Mouse (Mus musculus) liver, embryonic 12.5 days (tissue): ENCODE results near the gene H2-T23. TPM values are rescaled to one million over a fixed set of nuclear protein-coding genes. Genes with fewer than 3 reads are reported as not detected.

Experiments
- ATAC-seq: fragments of 200-750 bp; cut with Nextera tagmentation; 2 replicates; pipeline ENCODE4 v1.8.0; 2017; ENCODE audit warnings: moderate number of reproducible peaks, mild to moderate bottlenecking, moderate library complexity
- H3K27ac ChIP-seq: fragments of 300-500 bp; sonication (generic); 2 replicates; pipeline ENCODE4 v1.5.1; 2016; ENCODE audit warnings: mild to moderate bottlenecking
- H3K27me3 ChIP-seq: fragments of 300-500 bp; sonication (generic); replicated peaks from 2 replicates; pipeline ENCODE4 v1.6.1; 2016; ENCODE audit warnings: mild to moderate bottlenecking, moderate library complexity
- H3K36me3 ChIP-seq: fragments of 300-500 bp; sonication (generic); 2 replicates; pipeline ENCODE4 v1.6.1; 2016; ENCODE audit warnings: mild to moderate bottlenecking, moderate library complexity
- H3K4me1 ChIP-seq: fragments of 300-500 bp; sonication (generic); 2 replicates; pipeline ENCODE4 v1.6.1; 2016
- H3K4me2 ChIP-seq: fragments of 300-500 bp; sonication (generic); 2 replicates; pipeline ENCODE4 v1.6.1; 2016; ENCODE audit warnings: mild to moderate bottlenecking, moderate library complexity
- H3K4me3 ChIP-seq: fragments of 300-500 bp; sonication (generic); 2 replicates; pipeline ENCODE4 v1.5.1; 2016; ENCODE audit warnings: mild to moderate bottlenecking, moderate library complexity
- H3K9ac ChIP-seq: fragments of 300-500 bp; sonication (generic); 2 replicates; pipeline ENCODE4 v1.6.1; 2016; ENCODE audit warnings: mild to moderate bottlenecking, moderate library complexity
- H3K9me3 ChIP-seq: fragments of 300-500 bp; sonication (generic); replicated peaks from 2 replicates; pipeline ENCODE4 v1.6.1; 2016; ENCODE audit warnings: mild to moderate bottlenecking, moderate library complexity
- WGBS: fragments of 180-500 bp; shearing (Covaris S2); methylation state at CpG from one replicate; pipeline ENCODE4 v1.1.7; 2016; ENCODE audit not compliant: insufficient replicate concordance; 5-methylcytosine and 5-hydroxymethylcytosine counted together
- polyA plus RNA-seq: library from polyadenylated mRNA; unstranded; fragments of >200 nt; fragmentation: Nextera tagmentation; extraction: Ambion mirVana; gene quantifications from 2 replicates; pipeline ENCODE4 v1.2.1, GENCODE M21; 2016

Gene H2-T23
- polyA plus RNA-seq, 1 experiment from 2014 or later: 20.5 TPM

GRCm38 (mm10) chr17:35999356-35999755 lies 33.3 kb downstream of the H2-T23 start:
- peak overlapping the region; percentile 56 for H3K4me2 ChIP-seq
- ATAC-seq: no peak
- H3K9ac ChIP-seq: no peak overlapping the region
- peak overlapping the region; percentile 8; the same call in 1 of the 2 replicates for H3K27ac ChIP-seq
- peaks cover 41% of the 10 kb centered on the region for H3K36me3 ChIP-seq
- H3K27me3 ChIP-seq: no peaks in the 10 kb centered on the region
- peak overlapping the region; percentile 48 for H3K4me3 ChIP-seq
- 50% methylated on average over 7 of the region's 7 CpGs for WGBS
- peaks cover 86% of the 10 kb centered on the region for H3K4me1 ChIP-seq
- H3K9me3 ChIP-seq: peaks cover 28% of the 10 kb centered on the region

- Histone ChIP-seq H3K4me3 (peak overlapping the region; percentile 48), H3K4me2 (peak overlapping the region; percentile 56), H3K27me3 (no peaks in the 10 kb centered on the region), H3K9ac (peak overlapping the region; percentile 68), H3K9me3 (peaks cover 27% of the 10 kb centered on the region), H3K27ac (peak overlapping the region; percentile 83), H3K36me3 (peaks cover 35% of the 10 kb centered on the region), H3K4me1 (peaks cover 86% of the 10 kb centered on the region)
- ATAC-seq: no peak
- 54% methylated on average over 6 of the region's 6 CpGs for WGBS
These were observed 33.9 kb downstream of the H2-T23 start for GRCm38 (mm10) chr17:35998545-35999305.

GRCm38 (mm10) chr17:35997713-35998510 lies 34.7 kb downstream of the H2-T23 start:
- Histone ChIP-seq H3K27ac (peak overlapping the region; percentile 83), H3K4me2 (peak overlapping the region; percentile 56), H3K4me3 (peak overlapping the region; percentile 48), H3K27me3 (no peaks in the 10 kb centered on the region), H3K9me3 (peaks cover 20% of the 10 kb centered on the region), H3K9ac (peak overlapping the region; percentile 68), H3K4me1 (peaks cover 82% of the 10 kb centered on the region), H3K36me3 (peaks cover 28% of the 10 kb centered on the region)
- peak; percentile 51 for ATAC-seq
- WGBS: 35% methylated on average over 12 of the region's 12 CpGs

- H3K27ac ChIP-seq: peak overlapping the region; percentile 83; the same call in 1 of the 2 replicates
These were observed 35.7 kb downstream of the H2-T23 start for GRCm38 (mm10) chr17:35996949-35997348.

DNA sequence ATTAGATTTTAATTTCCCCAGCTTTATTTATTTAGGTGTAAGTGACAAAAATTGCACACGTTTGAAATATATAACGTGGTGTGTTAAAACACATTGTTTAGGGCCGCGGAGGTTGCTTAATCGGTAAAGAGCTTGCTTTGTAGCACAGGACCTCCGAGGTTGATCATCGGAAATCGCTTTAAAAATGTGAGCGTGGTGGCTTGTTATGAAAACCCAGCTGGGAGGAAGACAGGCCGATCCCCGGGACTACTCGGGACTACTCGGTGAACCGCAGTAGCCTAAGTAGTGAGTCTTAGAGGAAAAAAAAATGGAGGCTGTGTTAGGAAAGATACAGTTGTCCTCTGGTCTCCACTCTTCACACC lies 37.8 kb downstream of the H2-T23 start:
- H3K9me3 ChIP-seq: no peaks in the 10 kb centered on the region
- peaks cover 62% of the 10 kb centered on the region for H3K4me1 ChIP-seq
- no peaks in the 10 kb centered on the region for H3K27me3 ChIP-seq
- H3K9ac ChIP-seq: peak overlapping the region; percentile 82
- 1% methylated on average over 14 of the region's 14 CpGs for WGBS
- peak overlapping the region; percentile 85 for H3K27ac ChIP-seq
- H3K36me3 ChIP-seq: 0 out of 2 replicates have a peak, but pooled peaks cover 5% of the 10 kb centered on the region
- peak overlapping the region; percentile 87 for H3K4me2 ChIP-seq
- no peak for ATAC-seq
- H3K4me3 ChIP-seq: peak overlapping the region; percentile 73

More at GRCm38 (mm10) chr17:35996949-35997348, 35.7 kb downstream of the H2-T23 start:
- Histone ChIP-seq H3K9ac (no peak overlapping the region), H3K9me3 (peaks cover 10% of the 10 kb centered on the region), H3K4me2 (peak overlapping the region; percentile 56), H3K4me3 (no peak overlapping the region), H3K4me1 (peaks cover 79% of the 10 kb centered on the region), H3K27me3 (no peaks in the 10 kb centered on the region), H3K36me3 (peaks cover 19% of the 10 kb centered on the region)
- peak; percentile 53 for ATAC-seq
- 2% methylated on average over 11 of the region's 11 CpGs for WGBS

DNA sequence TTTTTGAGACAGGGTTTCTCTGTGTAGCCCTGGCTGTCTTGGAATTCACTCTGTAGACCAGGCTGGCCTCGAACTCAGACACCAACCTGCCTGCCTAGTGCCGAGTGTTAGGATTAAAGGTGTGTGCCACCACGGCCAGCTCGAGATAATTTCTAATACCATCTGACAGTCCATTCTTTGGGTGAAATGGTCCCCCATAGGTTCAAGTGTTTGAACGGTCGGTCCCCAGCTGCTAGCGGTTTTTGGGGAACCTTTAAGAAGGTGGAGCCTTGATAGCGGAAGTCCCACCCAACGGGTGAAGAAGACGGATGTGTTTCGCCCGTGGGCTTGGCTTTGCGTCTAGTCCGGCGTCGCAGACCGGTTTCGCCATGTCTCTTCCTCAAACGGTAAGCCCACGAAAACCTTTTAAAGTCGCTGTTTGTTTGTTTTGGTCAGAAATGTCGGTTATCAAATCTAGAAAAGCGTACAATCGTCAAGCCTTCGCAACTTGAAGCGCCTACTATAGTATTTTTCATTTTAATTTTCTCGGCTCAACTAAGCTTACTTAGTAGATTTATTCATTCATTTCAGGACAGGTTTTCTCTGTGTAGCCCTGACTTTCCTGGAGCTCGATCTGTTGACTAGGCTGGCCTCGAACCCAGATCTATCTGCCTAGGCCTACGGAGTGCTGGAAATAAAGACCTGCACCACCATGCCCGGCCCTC lies 38.3 kb downstream of the H2-T23 start:
- H3K27me3 ChIP-seq: no peaks in the 10 kb centered on the region
- ATAC-seq: peak; percentile 72
- 2% methylated on average over 31 of the region's 31 CpGs for WGBS
- H3K4me3 ChIP-seq: peak overlapping the region; percentile 73
- peaks cover 4% of the 10 kb centered on the region; the same call in 1 of the 2 replicates for H3K36me3 ChIP-seq
- peak overlapping the region; percentile 85 for H3K27ac ChIP-seq
- H3K9ac ChIP-seq: peak overlapping the region; percentile 82
- H3K9me3 ChIP-seq: no peaks in the 10 kb centered on the region
- H3K4me1 ChIP-seq: peaks cover 58% of the 10 kb centered on the region
- peak overlapping the region; percentile 87 for H3K4me2 ChIP-seq

DNA sequence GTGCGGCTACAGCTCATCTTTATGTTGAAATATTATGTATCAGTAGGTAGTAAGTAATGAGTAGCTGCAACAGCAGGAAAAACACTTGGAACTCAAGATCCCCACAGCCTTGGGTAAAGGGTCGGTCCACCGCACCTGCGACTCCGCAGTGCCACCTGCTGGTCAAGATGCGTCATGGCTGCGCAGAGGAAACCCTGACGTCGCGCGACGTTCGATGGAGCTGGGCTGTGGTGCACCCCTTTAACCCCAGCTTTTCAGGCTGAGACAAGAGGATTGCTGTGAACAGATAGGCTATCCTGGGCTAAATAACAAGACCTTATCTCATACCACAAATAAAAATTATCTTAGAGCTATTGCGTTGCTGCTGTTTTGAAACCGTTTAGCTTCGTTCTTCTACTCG lies 39.0 kb downstream of the H2-T23 start:
- peak; percentile 53 for ATAC-seq
- H3K9me3 ChIP-seq: no peaks in the 10 kb centered on the region
- H3K27me3 ChIP-seq: no peaks in the 10 kb centered on the region
- peaks cover 10% of the 10 kb centered on the region for H3K36me3 ChIP-seq
- peak overlapping the region; percentile 73 for H3K4me3 ChIP-seq
- WGBS: 3% methylated on average over 17 of the region's 17 CpGs
- peak overlapping the region; percentile 82 for H3K9ac ChIP-seq
- H3K27ac ChIP-seq: peak overlapping the region; percentile 85
- H3K4me2 ChIP-seq: peak overlapping the region; percentile 87
- peaks cover 52% of the 10 kb centered on the region for H3K4me1 ChIP-seq

DNA sequence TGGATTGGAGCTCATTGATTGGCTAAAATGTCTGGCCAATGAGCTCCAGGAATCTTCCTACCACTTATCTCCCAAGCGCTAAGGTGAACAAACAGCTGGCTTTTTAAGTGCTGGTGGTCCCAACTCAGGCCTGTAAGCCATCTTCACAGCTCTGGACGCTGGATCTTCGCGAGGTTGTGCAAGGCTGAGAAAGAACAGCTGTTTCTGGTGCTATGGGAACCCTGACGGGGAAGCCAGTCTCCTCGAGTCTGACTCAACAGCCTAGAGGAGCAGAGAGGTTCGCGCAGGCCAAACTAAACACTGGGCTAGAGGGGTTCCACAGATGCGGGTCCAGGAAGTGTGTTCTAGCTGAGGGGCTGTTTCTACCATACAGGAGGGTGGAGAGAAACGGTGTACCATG lies 40.9 kb downstream of the H2-T23 start:
- H3K36me3 ChIP-seq: peaks cover 29% of the 10 kb centered on the region
- H3K27ac ChIP-seq: no peak overlapping the region
- 41% methylated on average over 10 of the region's 10 CpGs for WGBS
- H3K4me3 ChIP-seq: no peak overlapping the region
- peaks cover 39% of the 10 kb centered on the region for H3K4me1 ChIP-seq
- H3K9ac ChIP-seq: no peak overlapping the region
- H3K27me3 ChIP-seq: no peaks in the 10 kb centered on the region
- ATAC-seq: no peak
- H3K4me2 ChIP-seq: no peak overlapping the region
- H3K9me3 ChIP-seq: no peaks in the 10 kb centered on the region

DNA sequence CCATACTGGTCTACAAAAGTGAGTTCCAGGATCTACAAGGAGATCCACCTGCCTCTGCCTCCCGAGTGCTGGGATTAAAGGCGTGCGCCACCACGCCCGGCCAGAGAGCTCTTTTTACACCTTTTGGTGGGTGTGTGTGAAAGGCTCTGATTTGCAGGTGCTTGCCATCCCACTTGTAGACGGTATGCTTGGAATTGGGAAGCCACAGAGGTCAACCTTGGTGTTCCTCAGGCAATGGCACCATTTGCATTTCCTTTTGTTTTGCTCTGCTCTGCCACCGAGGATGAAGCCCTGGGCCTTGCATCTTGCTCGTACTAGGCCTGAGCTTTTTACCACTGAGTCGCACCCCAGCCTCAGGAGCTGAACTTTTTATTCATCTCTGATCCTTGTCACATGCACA lies 50.9 kb downstream of the H2-T23 start:
- Histone ChIP-seq H3K4me2 (no peak overlapping the region), H3K27me3 (no peaks in the 10 kb centered on the region), H3K4me3 (no peak overlapping the region), H3K27ac (no peak overlapping the region), H3K9me3 (no peaks in the 10 kb centered on the region), H3K9ac (no peak overlapping the region), H3K4me1 (peaks cover 37% of the 10 kb centered on the region), H3K36me3 (peaks cover 49% of the 10 kb centered on the region)
- ATAC-seq: no peak
- WGBS: 84% methylated on average over 9 of the region's 9 CpGs

GRCm38 (mm10) chr17:35980363-35980754 lies 52.3 kb downstream of the H2-T23 start:
- under 1% methylated on average over 26 of the region's 29 CpGs for WGBS
- peak overlapping the region; percentile 89 for H3K27ac ChIP-seq
- H3K9me3 ChIP-seq: no peaks in the 10 kb centered on the region
- peaks cover 37% of the 10 kb centered on the region for H3K4me1 ChIP-seq
- H3K9ac ChIP-seq: peak overlapping the region; percentile 84
- H3K36me3 ChIP-seq: peaks cover 47% of the 10 kb centered on the region
- H3K4me3 ChIP-seq: peak overlapping the region; percentile 88
- H3K4me2 ChIP-seq: peak overlapping the region; percentile 99
- no peaks in the 10 kb centered on the region for H3K27me3 ChIP-seq
- ATAC-seq: peak; percentile 32
